Mouse (Mus musculus): ENCODE data around the gene Cntnap1. TPM values are rescaled to one million over a fixed set of nuclear protein-coding genes. Genes with fewer than 3 reads are reported as not detected.

The Cntnap1 gene
- total RNA-seq, 4 experiments from 2014 or later: 157 to 185 (median 168) TPM

Small RNAs within 50 kb of the gene (microRNA-seq; reads per million reads assigned to microRNA genes)
- gene Gm27626: 0 reads per million in 2 experiments

Other genes with a start within 250 kb of the Cntnap1 start
- gene Stat3, start 231.0 kb upstream of the Cntnap1 start, total RNA-seq (2022): 10 to 100 TPM; 42.9 to 75.3 (median 52.9) TPM
- 10 to 100 TPM; 15.4 to 22.1 (median 18.9) TPM for gene Cavin1, start 199.6 kb upstream of the Cntnap1 start, total RNA-seq (2022)
- 100 to 1,000 TPM; 402 to 498 (median 457) TPM for gene Atp6v0a1, start 161.1 kb upstream of the Cntnap1 start, total RNA-seq (2022)
- 10 to 100 TPM in 2 of 4 experiments, 1 to 10 TPM in 2; 7.3 to 22.9 (median 15.2) TPM for gene Naglu, start 100.5 kb upstream of the Cntnap1 start, total RNA-seq (2022)
- gene Hsd17b1, start 92.1 kb upstream of the Cntnap1 start, total RNA-seq (2022): 1 to 10 TPM in 3 of 4 experiments, under 1 TPM in 1; 0.83 to 1.4 (median 1.2) TPM
- 10 to 100 TPM; 24.5 to 29.1 (median 27.6) TPM for gene Coasy, start 88.0 kb upstream of the Cntnap1 start, total RNA-seq (2022)
- gene Mlx, start 83.2 kb upstream of the Cntnap1 start, total RNA-seq (2022): 10 to 100 TPM; 36.2 to 41.6 (median 39.6) TPM
- gene Psmc3ip, start 75.1 kb upstream of the Cntnap1 start, total RNA-seq (2022): 1 to 10 TPM; 2.5 to 5.4 (median 3.9) TPM
- gene Retreg3, start 50.6 kb upstream of the Cntnap1 start, total RNA-seq (2022): 10 to 100 TPM; 51.3 to 53.1 (median 52.4) TPM
- 10 to 100 TPM; 39.8 to 43.9 (median 43.3) TPM for gene Tubg1, start 50.6 kb upstream of the Cntnap1 start, total RNA-seq (2022)
- 10 to 100 TPM; 32.9 to 43.5 (median 38.2) TPM for gene Tubg2, start 14.6 kb upstream of the Cntnap1 start, total RNA-seq (2022)
- gene Plekhh3, start 828 bp downstream of the Cntnap1 start, total RNA-seq (2022): 10 to 100 TPM; 13.6 to 16.9 (median 15.6) TPM
- gene Ccr10, start 4.9 kb downstream of the Cntnap1 start, total RNA-seq (2022): under 1 TPM; 0.31 to 0.50 (median 0.35) TPM
- 10 to 100 TPM; 63.5 to 88.1 (median 77.5) TPM for gene Ezh1, start 55.9 kb downstream of the Cntnap1 start, total RNA-seq (2022)
- gene Ramp2, start 75.5 kb downstream of the Cntnap1 start, total RNA-seq (2022): 10 to 100 TPM; 54.2 to 66.0 (median 64.6) TPM
- gene Vps25, start 83.2 kb downstream of the Cntnap1 start, total RNA-seq (2022): 10 to 100 TPM; 59.1 to 76.6 (median 65.5) TPM
- 10 to 100 TPM in 3 of 4 experiments, 1 to 10 TPM in 1; 9.0 to 11.6 (median 10.9) TPM for gene Wnk4, start 90.0 kb downstream of the Cntnap1 start, total RNA-seq (2022)
- 1 to 10 TPM in 1 of 4 experiments, under 1 TPM in 3; 0.16 to 1.4 (median 0.52) TPM for gene Cntd1, start 108.5 kb downstream of the Cntnap1 start, total RNA-seq (2022)
- 10 to 100 TPM; 90.3 to 98.9 (median 91.4) TPM for gene Coa3, start 108.6 kb downstream of the Cntnap1 start, total RNA-seq (2022)
- 100 to 1,000 TPM; 167 to 224 (median 191) TPM for gene Becn1, start 131.8 kb downstream of the Cntnap1 start, total RNA-seq (2022)
- 100 to 1,000 TPM; 110 to 129 (median 117) TPM for gene Psme3, start 145.7 kb downstream of the Cntnap1 start, total RNA-seq (2022)
- gene Aoc2, start 154.5 kb downstream of the Cntnap1 start, total RNA-seq (2022): 1 to 10 TPM; 5.1 to 9.9 (median 7.4) TPM
- gene Aoc3, start 160.1 kb downstream of the Cntnap1 start, total RNA-seq (2022): 1 to 10 TPM in 1 of 4 experiments, under 1 TPM in 3; 0.57 to 1.1 (median 0.78) TPM
- not detected for gene G6pc, start 197.0 kb downstream of the Cntnap1 start, total RNA-seq (2022)
- gene Aarsd1, start 247.1 kb downstream of the Cntnap1 start, total RNA-seq (2022): 10 to 100 TPM; 47.6 to 54.3 (median 48.9) TPM